Mouse (Mus musculus) heart, adult 2 months (tissue): Measurements from ENCODE around the gene Zfp709.

Experiments used
- CTCF ChIP-seq: fragments of 200-600 bp; IDR thresholded peaks from 2 replicates; pipeline ENCODE4 v1.8.1; 2022; ENCODE audit warnings: antibody characterized with exemption, mild to moderate bottlenecking, moderate library complexity
- POLR2A ChIP-seq: fragments of 200-500 bp; IDR thresholded peaks from 2 replicates; pipeline ENCODE4 v1.6.1; 2011; ENCODE audit warnings: mild to moderate bottlenecking, low read depth, low read length, control low read depth; ENCODE audit not compliant: insufficient read depth

GRCm38 (mm10) chr8:71906809-71907208, 25.0 kb downstream of the Zfp709 start:
- TF ChIP-seq CTCF (no peak), POLR2A (no peak)
